Mouse (Mus musculus): ENCODE measurements around the gene Inhba. TPM values are rescaled to one million over a fixed set of nuclear protein-coding genes. Genes with fewer than 3 reads are reported as not detected.

Gene Inhba
- 1.8 and 2.3 TPM in 2 replicates for total RNA-seq (2021)
- long read RNA-seq, experiment 1 = 0 reads
- long read RNA-seq, experiment 2 = 0 reads

- DNase-seq = peak; percentile 44
Measured at GRCm38 (mm10) chr13:16011372-16012242, at the start of gene Inhba. Gene Inhba, plus strand, starts transcription at chr13:16011851.

DNA sequence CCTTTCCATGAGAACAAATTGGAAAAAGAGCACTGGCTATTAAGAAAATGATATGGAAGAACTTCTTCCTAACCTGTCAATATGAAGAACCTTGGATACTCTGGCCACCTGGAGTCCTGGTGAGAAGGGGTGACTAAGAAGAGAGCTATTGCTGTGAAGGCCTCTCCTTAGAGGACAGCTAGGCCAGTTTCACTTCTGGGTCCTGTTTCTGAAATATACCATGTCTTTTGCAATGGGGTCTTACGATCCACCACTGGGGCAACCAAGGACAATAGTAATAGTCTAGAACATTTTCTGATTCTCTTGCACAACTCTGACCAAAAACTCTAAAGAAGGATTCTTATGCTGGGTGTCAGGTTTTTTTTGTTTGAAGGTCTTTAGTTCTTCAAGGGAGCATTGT is 35.1 kb upstream of the Inhba start:
- DNase-seq = no peak

- no peak for DNase-seq
Measured at GRCm38 (mm10) chr13:15979551-15979950, 32.1 kb upstream of the Inhba start.

GRCm38 (mm10) chr13:15982041-15982440 is 29.6 kb upstream of the Inhba start:
- DNase-seq = no peak

GRCm38 (mm10) chr13:15985761-15986160 is 25.9 kb upstream of the Inhba start:
- no peak for DNase-seq

GRCm38 (mm10) chr13:15986172-15986571 is 25.5 kb upstream of the Inhba start:
- no peak for DNase-seq

- DNase-seq = no peak
Measured at GRCm38 (mm10) chr13:15995314-15995713, 16.3 kb upstream of the Inhba start.

DNA sequence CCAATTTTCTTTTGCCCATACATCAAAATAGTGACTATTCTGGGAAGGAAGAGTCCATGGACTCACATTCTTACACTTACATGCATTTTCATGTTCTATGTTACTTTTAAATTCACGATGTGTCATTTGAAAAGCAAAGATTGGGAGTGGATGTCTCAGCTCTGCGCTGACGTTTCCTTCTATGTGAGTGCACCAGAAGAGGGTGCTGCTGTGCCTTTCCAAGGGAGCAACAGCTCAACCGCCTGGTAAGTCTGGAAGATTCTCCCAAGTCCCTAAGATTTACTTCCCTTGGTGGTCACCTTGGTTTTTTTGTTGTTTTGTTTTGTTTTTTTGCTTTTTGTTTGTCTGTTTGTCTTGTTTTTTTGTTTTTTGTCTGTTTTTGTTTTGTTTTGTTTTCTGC is 6.1 kb upstream of the Inhba start:
- peak; percentile 53 for DNase-seq

DNA sequence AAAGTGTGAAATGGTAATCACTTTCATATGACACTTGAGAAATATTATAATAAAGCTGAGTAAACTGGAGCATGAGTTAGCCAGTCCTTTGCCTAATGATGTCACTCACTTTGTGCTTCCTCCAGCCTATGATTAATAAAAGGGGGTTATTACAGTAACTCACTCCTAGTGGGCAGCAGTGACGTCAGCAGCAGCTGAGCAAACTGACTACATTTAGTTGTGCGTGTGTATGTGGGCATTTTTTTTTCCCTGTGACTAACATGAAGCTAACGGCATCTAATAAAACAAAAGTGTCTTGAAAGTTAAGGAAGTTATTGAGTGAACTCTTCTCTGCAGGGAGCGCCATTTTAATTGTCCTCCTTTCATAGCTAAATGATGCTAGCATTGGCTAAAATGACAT is 3.9 kb upstream of the Inhba start:
- DNase-seq = no peak

DNA sequence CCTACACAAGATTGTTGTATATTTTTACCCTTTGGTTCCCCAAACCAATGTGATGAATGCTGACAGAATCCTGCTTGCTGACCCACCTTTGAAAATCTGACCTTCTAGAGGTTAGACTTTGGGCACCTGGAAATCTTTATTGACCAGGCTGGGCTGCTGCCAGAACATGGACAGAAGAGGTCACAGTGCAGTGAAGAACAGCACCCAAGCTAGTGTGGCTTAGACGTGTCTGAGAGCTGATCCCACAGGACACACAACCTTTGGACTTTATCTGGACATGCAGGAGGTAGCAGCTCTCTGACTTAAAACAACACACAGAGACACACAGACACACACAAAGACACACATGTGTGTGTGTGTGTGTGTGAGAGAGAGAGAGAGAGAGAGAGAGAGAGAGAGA is 3.3 kb upstream of the Inhba start:
- DNase-seq = no peak

DNA sequence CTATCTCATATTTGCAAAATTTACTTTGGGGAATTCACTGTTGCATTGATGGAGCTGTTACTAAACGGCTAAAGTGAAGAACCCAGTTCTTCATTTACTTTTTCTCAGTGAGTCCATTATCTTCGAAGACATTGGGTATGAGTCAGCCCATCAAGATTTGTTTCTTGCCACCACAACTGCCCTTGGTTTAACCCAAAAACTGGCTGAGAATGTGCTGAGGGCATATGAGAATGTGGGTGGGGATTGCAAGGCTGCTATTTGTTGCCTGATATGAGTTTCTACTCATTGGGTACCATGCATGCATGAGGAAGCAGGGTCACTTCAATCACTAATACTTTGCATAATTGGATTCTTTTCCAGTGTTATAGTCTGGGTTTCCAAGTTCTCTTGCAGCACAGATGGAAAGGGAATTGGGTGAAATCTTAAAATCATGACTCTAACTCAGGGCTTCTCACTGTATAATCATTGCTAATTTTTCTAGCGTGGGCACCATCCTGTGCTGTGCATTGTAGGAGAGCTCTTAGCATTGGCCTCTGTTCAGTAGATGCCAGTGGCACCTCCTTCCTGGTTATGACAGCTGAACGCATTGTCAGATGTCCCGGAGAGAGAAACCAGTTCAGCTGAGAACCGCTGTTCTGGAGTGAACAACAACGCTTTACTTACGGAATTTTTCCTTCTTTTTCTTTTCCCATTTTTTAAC is 1.7 kb upstream of the Inhba start:
- no peak for DNase-seq

- no peak for DNase-seq
Measured at GRCm38 (mm10) chr13:16010586-16010985, 1.1 kb upstream of the Inhba start.

- DNase-seq = peak; percentile 88
Measured at GRCm38 (mm10) chr13:16012243-16012887, 714 bp downstream of the Inhba start.

GRCm38 (mm10) chr13:16014166-16014565 is 2.5 kb downstream of the Inhba start:
- no peak for DNase-seq

- no peak for DNase-seq
Measured at GRCm38 (mm10) chr13:16016506-16016905, 4.9 kb downstream of the Inhba start.

- DNase-seq = peak; percentile 5
Measured at GRCm38 (mm10) chr13:16017338-16017737, 5.7 kb downstream of the Inhba start.

GRCm38 (mm10) chr13:16017777-16018176 is 6.1 kb downstream of the Inhba start:
- DNase-seq = no peak

- no peak for DNase-seq
Measured at GRCm38 (mm10) chr13:16018807-16019510, 7.3 kb downstream of the Inhba start.

DNA sequence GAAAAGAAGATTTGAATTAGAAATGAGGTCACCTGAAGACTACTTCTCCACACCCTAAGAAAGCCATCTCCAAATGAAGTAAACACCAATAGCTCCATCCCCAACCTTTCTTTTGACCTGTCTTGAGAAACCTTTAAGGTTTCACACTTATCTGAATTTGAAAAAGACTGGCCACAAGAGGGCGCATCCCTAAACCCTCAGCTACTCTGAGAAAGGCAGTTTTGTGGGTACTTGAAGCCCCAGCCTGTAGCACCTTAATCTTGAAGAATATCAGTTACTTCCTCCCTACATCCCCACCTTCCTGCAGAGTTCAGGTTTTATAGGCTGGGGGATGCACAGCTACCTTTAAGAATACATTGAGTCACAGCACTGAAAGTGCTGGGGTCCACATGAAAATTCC is 9.0 kb downstream of the Inhba start:
- peak; percentile 57 for DNase-seq

DNA sequence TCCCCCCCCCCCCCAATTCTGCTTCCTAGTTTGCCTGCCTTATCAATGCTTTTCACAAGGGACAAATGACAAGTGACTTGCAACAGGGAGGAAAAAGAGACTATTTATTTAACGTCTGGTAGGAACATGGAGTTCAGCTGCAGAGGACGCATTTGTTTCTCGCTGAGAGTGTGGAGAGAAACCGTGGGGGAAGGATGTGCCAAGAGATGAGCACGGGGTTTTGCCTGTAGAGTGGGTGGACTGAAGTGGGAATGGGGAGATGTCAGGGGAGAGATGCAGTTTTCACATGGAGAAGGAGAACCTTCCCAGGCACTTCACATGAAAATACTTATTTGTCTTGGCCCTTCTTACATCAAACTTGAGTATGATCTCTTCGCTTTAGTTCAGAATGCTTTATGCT is 9.5 kb downstream of the Inhba start:
- DNase-seq = no peak

DNA sequence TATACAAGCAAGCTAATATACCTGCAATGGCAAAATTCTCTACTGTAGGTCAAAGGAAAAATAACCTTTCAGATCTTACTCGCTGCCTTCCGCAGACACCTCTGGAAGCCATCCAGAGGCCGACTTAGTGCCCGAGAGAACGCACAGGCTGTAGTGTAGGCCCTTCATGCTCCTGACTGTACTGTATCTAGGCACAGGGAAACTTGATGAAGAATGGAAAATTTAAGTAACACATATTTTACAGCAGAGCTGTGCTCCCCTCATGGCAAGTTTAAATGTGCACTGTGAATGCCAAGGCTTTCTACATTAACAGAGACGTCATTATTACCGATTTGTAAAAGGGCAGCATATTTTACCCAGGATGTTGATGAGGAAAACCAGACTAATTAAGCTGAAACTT is 10.2 kb downstream of the Inhba start:
- no peak for DNase-seq

GRCm38 (mm10) chr13:16022536-16022935 is 10.9 kb downstream of the Inhba start:
- no peak for DNase-seq
